Mouse (Mus musculus): ENCODE results near the gene Mdn1. TPM values are rescaled to one million over a fixed set of nuclear protein-coding genes. Genes with fewer than 3 reads are reported as not detected.

The Mdn1 gene
- total and polyA plus RNA-seq, 3 experiments: 31.1 to 89.5 (median 53.5) TPM

DNA sequence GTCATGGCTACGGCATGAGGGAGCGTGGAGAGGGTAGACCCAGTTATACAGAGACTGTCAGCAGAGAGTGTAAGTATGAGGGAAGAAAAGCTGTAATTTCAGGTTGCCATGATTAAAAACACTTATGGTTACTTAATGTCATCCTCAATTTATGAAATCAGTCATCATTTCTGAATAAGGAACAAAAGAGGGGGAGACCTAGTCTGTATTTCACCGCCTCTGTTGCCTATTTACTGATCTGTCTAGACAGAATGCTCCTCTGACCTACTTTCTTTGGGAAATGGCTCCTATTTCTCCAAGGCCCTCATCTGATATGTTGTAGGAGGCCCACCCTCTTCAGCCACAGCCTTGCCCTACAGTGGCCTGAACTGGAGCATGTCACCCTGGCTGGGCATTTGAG lies 163.8 kb downstream of the Mdn1 start:
- Histone ChIP-seq H3K9ac (ENCODE audit: insufficient read depth, low read depth) (no peak overlapping the region), H3K4me1 (ENCODE audit: control insufficient read depth in 1 of 2, insufficient read depth in 2 of 2) (no peaks in the 10 kb centered on the region), H3K79me2 (replicated peaks; ENCODE audit: control insufficient read depth, extremely low read depth, insufficient read depth, poor library complexity, severe bottlenecking) (no peaks in the 10 kb centered on the region), H3K4me2 (ENCODE audit: insufficient read depth, low read depth, poor library complexity, severe bottlenecking) (no peak overlapping the region), H3K36me3 (replicated peaks in 1 of 2; ENCODE audit: control insufficient read depth in 1 of 2, insufficient read depth in 1 of 2, low read length in 1 of 2) (peaks cover 0 to 2% of the 10 kb centered on the region in 2 experiments), H3K27ac (ENCODE audit: insufficient read depth, low read depth) (no peak overlapping the region), H3K27me3 (replicated peaks) (no peaks in the 10 kb centered on the region), H3K4me3 (replicated peaks in 1 of 3; ENCODE audit: low read depth in 2 of 3, low read length in 2 of 3, poor library complexity in 1 of 3) (no peak overlapping the region), H3K9me3 (replicated peaks; ENCODE audit: low read length) (no peaks in the 10 kb centered on the region)
- dilution Hi-C loops (cut with MboI; ENCODE audit: extremely low pct_ligation_motif_present, extremely low pct_unique_long_range_greater_than_20kb, low sequenced_read_pairs): no loop called here
- TF ChIP-seq MXI1 (IDR thresholded peaks at IDR 0.05; ENCODE audit: low read depth, low read length): no peak
- no peak for TF ChIP-seq E2F4 (IDR thresholded peaks at IDR 0.05; ENCODE audit: insufficient replicate concordance, low read depth, low read length)
- TF ChIP-seq ELF1 (IDR thresholded peaks at IDR 0.05; ENCODE audit: low read depth, low read length): no peak
- no peak for TF ChIP-seq MAZ (IDR thresholded peaks at IDR 0.05; ENCODE audit: low read depth, low read length)
- no peak for TF ChIP-seq EP300 (IDR thresholded peaks at IDR 0.05; ENCODE audit: low read length)
- TF ChIP-seq CHD2 (IDR thresholded peaks at IDR 0.05; ENCODE audit: low read length): no peak
- TF ChIP-seq IRF4 (IDR thresholded peaks at IDR 0.05; ENCODE audit: low read depth, low read length): no peak
- TF ChIP-seq TBP (conservative IDR thresholded peaks at IDR 0.05; ENCODE audit: low read depth, low read length): no peak
- DNase-seq (ENCODE audit: extremely low read depth): no peak
- in situ Hi-C loops (cut with MboI; ENCODE audit: low pct_ligation_motif_present, low pct_unique_long_range_greater_than_20kb, low sequenced_read_pairs): no loop called here

- Histone ChIP-seq H3K27me3 (replicated peaks) (no peaks in the 10 kb centered on the region), H3K9me3 (replicated peaks; ENCODE audit: low read length) (no peaks in the 10 kb centered on the region), H3K79me2 (replicated peaks; ENCODE audit: control insufficient read depth, extremely low read depth, insufficient read depth, poor library complexity, severe bottlenecking) (no peaks in the 10 kb centered on the region), H3K4me1 (ENCODE audit: control insufficient read depth in 1 of 2, insufficient read depth in 2 of 2) (no peaks in the 10 kb centered on the region), H3K9ac (ENCODE audit: insufficient read depth, low read depth) (no peak overlapping the region), H3K36me3 (replicated peaks in 1 of 2; ENCODE audit: control insufficient read depth in 1 of 2, insufficient read depth in 1 of 2, low read length in 1 of 2) (no peaks in the 10 kb centered on the region), H3K4me2 (ENCODE audit: insufficient read depth, low read depth, poor library complexity, severe bottlenecking) (no peak overlapping the region), H3K4me3 (replicated peaks in 1 of 3; ENCODE audit: low read depth in 2 of 3, low read length in 2 of 3, poor library complexity in 1 of 3) (no peak overlapping the region), H3K27ac (ENCODE audit: insufficient read depth, low read depth) (no peak overlapping the region)
- in situ Hi-C loops (cut with MboI; ENCODE audit: low pct_ligation_motif_present, low pct_unique_long_range_greater_than_20kb, low sequenced_read_pairs) (no loop called here), dilution Hi-C loops (cut with MboI; ENCODE audit: extremely low pct_ligation_motif_present, extremely low pct_unique_long_range_greater_than_20kb, low sequenced_read_pairs) (no loop called here)
- no peak for DNase-seq (ENCODE audit: extremely low read depth)
- TF ChIP-seq UBTF (IDR thresholded peaks at IDR 0.05; ENCODE audit: low read depth, low read length): no peak
- TF ChIP-seq KAT2A (IDR thresholded peaks at IDR 0.05; ENCODE audit: insufficient replicate concordance, low read length): no peak
Observed at GRCm38 (mm10) chr4:32824254-32824653, 167.3 kb downstream of the Mdn1 start.

Other genes starting within 250 kb of the Mdn1 start
- not detected in 2 replicates for gene Gja10, start 54.4 kb upstream of the Mdn1 start, total RNA-seq (2012; rRNA removed)
- gene Gja10, start 54.4 kb upstream of the Mdn1 start, total RNA-seq (2014; rRNA removed): not detected in 2 replicates
- gene Gja10, start 54.4 kb upstream of the Mdn1 start, polyA plus RNA-seq (2012; ENCODE audit: insufficient read length, low read depth): 0.13 TPM in 1 of 2 replicates, not detected in the other
- gene Casp8ap2, start 41.7 kb upstream of the Mdn1 start, total RNA-seq (2012; rRNA removed): 26.3 and 34.1 TPM in 2 replicates
- 43.4 and 58.6 TPM in 2 replicates for gene Casp8ap2, start 41.7 kb upstream of the Mdn1 start, total RNA-seq (2014; rRNA removed)
- gene Casp8ap2, start 41.7 kb upstream of the Mdn1 start, polyA plus RNA-seq (2012; ENCODE audit: insufficient read length, low read depth): 27.2 and 30.6 TPM in 2 replicates
- gene Lyrm2, start 143.1 kb downstream of the Mdn1 start, total RNA-seq (2012; rRNA removed): 47.5 TPM in 2 replicates
- gene Lyrm2, start 143.1 kb downstream of the Mdn1 start, total RNA-seq (2014; rRNA removed): 135 and 141 TPM in 2 replicates
- 35.7 and 37.2 TPM in 2 replicates for gene Lyrm2, start 143.1 kb downstream of the Mdn1 start, polyA plus RNA-seq (2012; ENCODE audit: insufficient read length, low read depth)

Data from CH12.LX (cell line).